In genomic region chr12:75836524-75836962, GRCm38 (mm10) we compare ENCODE assay signal across 9 mouse cellular contexts. TPM values are rescaled to one million over a fixed set of nuclear protein-coding genes. Genes with fewer than 3 reads are reported as not detected.
A peak's percentile ranks its signal among the peaks of the same experiment; 100 is the strongest.
DNase-seq lines count a peak whose midpoint lies in the region; ATAC-seq and TF ChIP-seq lines count a peak whose summit lies in the region.
"Had no signal": no experiment of that assay in that cellular context is flagged by ENCODE, and none has a peak within 500 bp of the region (broad histone marks: within the 10 kb centered on the region; RNA-seq: fewer than 3 reads in every experiment).

No protein-coding gene starts in this region.

- no peak overlapping the region for H3K4me2 ChIP-seq in hindbrain, embryonic 12.5 days (replicated peaks)
- peak overlapping the region; percentile 53 for H3K4me2 ChIP-seq in heart, embryonic 15.5 days
- H3K4me2 ChIP-seq: limb, embryonic 15.5 days had no signal

- no peaks in the 10 kb centered on the region for H3K36me3 ChIP-seq in hindbrain, embryonic 12.5 days
- peaks cover 10% of the 10 kb centered on the region for H3K36me3 ChIP-seq in hindbrain, embryonic 10.5 days
- H3K36me3 ChIP-seq in heart, embryonic 15.5 days, result no peaks in the 10 kb centered on the region
- H3K36me3 ChIP-seq: limb, embryonic 15.5 days had no signal

- no peak overlapping the region for H3K4me3 ChIP-seq in hindbrain, embryonic 12.5 days
- H3K4me3 ChIP-seq in hindbrain, embryonic 10.5 days, result no peak overlapping the region
- H3K4me3 ChIP-seq in heart, embryonic 15.5 days, result peak overlapping the region; percentile 27
- no peak overlapping the region for H3K4me3 ChIP-seq in cerebellum, adult 2 months (replicated peaks; ENCODE audit: insufficient read depth, low read depth, low read length)
- H3K4me3 ChIP-seq: limb, embryonic 15.5 days had no signal

- 62% methylated on average over 11 of the region's 11 CpGs for WGBS in hindbrain, embryonic 12.5 days
- WGBS in hindbrain, embryonic 10.5 days, result 61% methylated on average over 11 of the region's 11 CpGs
- WGBS in heart, embryonic 15.5 days, result 7% methylated on average over 11 of the region's 11 CpGs
- WGBS in cerebellum, adult 2 months, result 47% methylated on average over 11 of the region's 11 CpGs

- ATAC-seq in hindbrain, embryonic 12.5 days (ENCODE audit: low FRiP score), result no peak
- 0 out of 2 replicates have a peak, but pooled peaks have one; percentile 25 for ATAC-seq in heart, embryonic 15.5 days (replicated peaks; ENCODE audit: insufficient number of reproducible peaks, insufficient read depth, low FRiP score, low read depth)
- no peak; the same call in 1 of the 2 replicates for ATAC-seq in granulocyte monocyte progenitor cell, adult 5-6 weeks (replicated peaks; ENCODE audit: poor library complexity, severe bottlenecking)

- TF ChIP-seq CTCF in cerebellum, adult 2 months (IDR thresholded peaks at IDR 0.05; ENCODE audit: borderline replicate concordance, insufficient read depth, low read depth, low read length), result no peak

- no peak overlapping the region for H3K9ac ChIP-seq in hindbrain, embryonic 12.5 days
- H3K9ac ChIP-seq in heart, embryonic 15.5 days, result no peak overlapping the region
- H3K9ac ChIP-seq: limb, embryonic 15.5 days had no signal

- H3K4me1 ChIP-seq in hindbrain, embryonic 12.5 days, result peaks cover 42% of the 10 kb centered on the region
- H3K4me1 ChIP-seq in hindbrain, embryonic 10.5 days (replicated peaks), result peaks cover 44% of the 10 kb centered on the region
- peaks cover 63% of the 10 kb centered on the region for H3K4me1 ChIP-seq in heart, embryonic 15.5 days (replicated peaks)
- peaks cover 4% of the 10 kb centered on the region; the same call in 1 of the 2 replicates for H3K4me1 ChIP-seq in cerebellum, adult 2 months (ENCODE audit: control insufficient read depth, insufficient read depth, low read length)

- no peaks in the 10 kb centered on the region for H3K9me3 ChIP-seq in hindbrain, embryonic 12.5 days (replicated peaks)
- H3K9me3 ChIP-seq in hindbrain, embryonic 10.5 days, result no peaks in the 10 kb centered on the region
- H3K9me3 ChIP-seq in heart, embryonic 15.5 days (replicated peaks), result no peaks in the 10 kb centered on the region
- H3K9me3 ChIP-seq: limb, embryonic 15.5 days had no signal

- TF ChIP-seq POLR2A in cerebellum, adult 2 months (IDR thresholded peaks at IDR 0.05; ENCODE audit: borderline replicate concordance, insufficient read depth, low read length), result no peak

- DNase-seq in hindbrain, embryonic 10.5 days (ENCODE audit: low spot score), result no peak
- DNase-seq in kidney, postnatal 4 days, result peak; percentile 36 to 58
- DNase-seq in retina, adult 2 months (ENCODE audit: low read depth, low spot score), result peak; percentile 76
- no peak for DNase-seq in thymus, postnatal 14 days
- DNase-seq in cerebellum, adult 2 months, result no peak

- H3K27me3 ChIP-seq in hindbrain, embryonic 12.5 days, result no peaks in the 10 kb centered on the region; the same call in 1 of the 2 replicates
- no peaks in the 10 kb centered on the region for H3K27me3 ChIP-seq in hindbrain, embryonic 10.5 days (ENCODE audit: insufficient read depth, poor library complexity, severe bottlenecking)
- no peaks in the 10 kb centered on the region for H3K27me3 ChIP-seq in heart, embryonic 15.5 days
- H3K27me3 ChIP-seq in cerebellum, adult 2 months (ENCODE audit: control insufficient read depth, insufficient read depth, low read length), result no peaks in the 10 kb centered on the region
- H3K27me3 ChIP-seq: limb, embryonic 15.5 days had no signal

- 0 out of 2 replicates have a peak overlapping the region, but pooled peaks have one; percentile 5 for H3K27ac ChIP-seq in hindbrain, embryonic 12.5 days
- H3K27ac ChIP-seq in hindbrain, embryonic 10.5 days, result no peak overlapping the region
- peak overlapping the region; percentile 51 for H3K27ac ChIP-seq in heart, embryonic 15.5 days
- H3K27ac ChIP-seq in cerebellum, adult 2 months (ENCODE audit: insufficient read depth, low read length), result no peak overlapping the region; the same call in 1 of the 2 replicates
- H3K27ac ChIP-seq: limb, embryonic 15.5 days had no signal

RNA-seq across cellular contexts. Expression of gene Syne2, which starts 18.6 kb away (rescaled TPM):
- polyA plus RNA-seq in hindbrain, embryonic 12.5 days (2016; fragmentation: Nextera tagmentation; extraction: Ambion mirVana), result 92.8 and 97.9 TPM in 2 replicates
- 84.3 and 91.3 TPM in 2 replicates for polyA plus RNA-seq in hindbrain, embryonic 10.5 days (2016; fragmentation: Nextera tagmentation; extraction: Ambion mirVana)
- 38.7 and 45.7 TPM in 2 replicates for polyA plus RNA-seq in heart, embryonic 15.5 days (2015; fragmentation: Nextera tagmentation; extraction: Ambion mirVana)
- total RNA-seq in granulocyte monocyte progenitor cell, adult 5-6 weeks (2014; fragmentation: Nextera tagmentation), result 6.4 and 7.2 TPM in 2 replicates
- 6.1 and 9.7 TPM in 2 replicates for total RNA-seq in granulocyte monocyte progenitor cell, adult 5-6 weeks (2017)
- 39.3 and 45.0 TPM in 2 replicates for polyA plus RNA-seq in cerebellum, adult 2 months (2012; rRNA removed)

Comparison
In these comparisons a context has a peak if more than half of its experiments do, and no peak if none do; other contexts are left out.
1. H3K27ac ChIP-seq: peak in hindbrain, embryonic 12.5 days (single experiment) and heart, embryonic 15.5 days (single experiment); none in hindbrain, embryonic 10.5 days (single experiment) and cerebellum, adult 2 months (single experiment).
2. DNase-seq: peak in kidney, postnatal 4 days (2 of 2) and retina, adult 2 months (single experiment); none in hindbrain, embryonic 10.5 days (single experiment), thymus, postnatal 14 days (single experiment) and cerebellum, adult 2 months (0 of 2).